ENCODE assay signal across 13 mouse cellular contexts in genomic region chr19:14225061-14225696, GRCm38 (mm10).
A peak's percentile ranks its signal among the peaks of the same experiment; 100 is the strongest.
DNase-seq lines count a peak whose midpoint lies in the region; ATAC-seq lines count a peak whose summit lies in the region.
"Had no signal": no experiment of that assay in that cellular context is flagged by ENCODE, and none has a peak within 500 bp of the region (broad histone marks: within the 10 kb centered on the region; RNA-seq: fewer than 3 reads in every experiment).

No protein-coding gene starts in this region.

- no peak overlapping the region for H3K9ac ChIP-seq in heart, embryonic 11.5 days (ENCODE audit: low read depth, low read length)
- no peak overlapping the region for H3K9ac ChIP-seq in heart, embryonic 15.5 days
- H3K9ac ChIP-seq in midbrain, embryonic 16.5 days (ENCODE audit: low read depth, low read length) = no peak overlapping the region
- H3K9ac ChIP-seq: embryonic facial prominence, embryonic 12.5 days; hindbrain, embryonic 12.5 days; limb, embryonic 15.5 days had no signal

- H3K4me1 ChIP-seq in heart, embryonic 11.5 days (ENCODE audit: control insufficient read depth, insufficient read depth, low read length) = no peaks in the 10 kb centered on the region
- H3K4me1 ChIP-seq in heart, embryonic 15.5 days (replicated peaks) = peaks cover 16% of the 10 kb centered on the region
- no peaks in the 10 kb centered on the region for H3K4me1 ChIP-seq in midbrain, embryonic 16.5 days (ENCODE audit: control insufficient read depth, insufficient read depth, low read length)
- H3K4me1 ChIP-seq: hindbrain, embryonic 12.5 days; limb, embryonic 15.5 days had no signal

- no peak overlapping the region for H3K4me3 ChIP-seq in heart, embryonic 11.5 days (ENCODE audit: low read depth, low read length)
- no peak overlapping the region for H3K4me3 ChIP-seq in heart, embryonic 15.5 days
- H3K4me3 ChIP-seq in midbrain, embryonic 16.5 days (ENCODE audit: low read depth, low read length) = no peak overlapping the region
- H3K4me3 ChIP-seq: embryonic facial prominence, embryonic 12.5 days; hindbrain, embryonic 12.5 days; limb, embryonic 15.5 days had no signal

- ATAC-seq in heart, embryonic 11.5 days (replicated peaks; ENCODE audit: insufficient number of reproducible peaks, low FRiP score, low TSS enrichment) = no peak
- ATAC-seq in common myeloid progenitor, adult 5-6 weeks (replicated peaks; ENCODE audit: low read depth, poor library complexity, severe bottlenecking) = peak; percentile 74
- peak; percentile 80 for ATAC-seq in heart, embryonic 15.5 days (replicated peaks; ENCODE audit: insufficient number of reproducible peaks, insufficient read depth, low FRiP score, low read depth)
- ATAC-seq in megakaryocyte progenitor cell, adult 5-6 weeks (replicated peaks; ENCODE audit: poor library complexity) = peak; percentile 71
- ATAC-seq in midbrain, embryonic 16.5 days = no peak

- no peak overlapping the region for H3K27ac ChIP-seq in heart, embryonic 11.5 days (ENCODE audit: low read depth, low read length)
- H3K27ac ChIP-seq in heart, embryonic 15.5 days = no peak overlapping the region
- no peak overlapping the region for H3K27ac ChIP-seq in midbrain, embryonic 16.5 days (ENCODE audit: low read length)
- H3K27ac ChIP-seq: embryonic facial prominence, embryonic 12.5 days; hindbrain, embryonic 12.5 days; kidney, postnatal 0 days; limb, embryonic 15.5 days had no signal

- peak; percentile 97 for DNase-seq in heart, adult 11 months
- no peak for DNase-seq in cerebellum, adult 9-10 months
- DNase-seq in kidney, adult 8-10 months = no peak
- DNase-seq: thymus, adult 18-20 months had no signal

- H3K9me3 ChIP-seq in heart, embryonic 11.5 days (replicated peaks; ENCODE audit: control insufficient read depth, low read length) = no peaks in the 10 kb centered on the region
- no peaks in the 10 kb centered on the region for H3K9me3 ChIP-seq in heart, embryonic 15.5 days (replicated peaks)
- H3K9me3 ChIP-seq in midbrain, embryonic 16.5 days (replicated peaks; ENCODE audit: control insufficient read depth, low read length, poor library complexity, severe bottlenecking) = no peaks in the 10 kb centered on the region
- H3K9me3 ChIP-seq: embryonic facial prominence, embryonic 12.5 days; hindbrain, embryonic 12.5 days; limb, embryonic 15.5 days had no signal

- H3K36me3 ChIP-seq in heart, embryonic 11.5 days (ENCODE audit: control insufficient read depth, insufficient read depth, low read length) = no peaks in the 10 kb centered on the region
- H3K36me3 ChIP-seq in heart, embryonic 15.5 days = no peaks in the 10 kb centered on the region
- no peaks in the 10 kb centered on the region for H3K36me3 ChIP-seq in midbrain, embryonic 16.5 days (ENCODE audit: control insufficient read depth, insufficient read depth, low read length)
- H3K36me3 ChIP-seq: embryonic facial prominence, embryonic 12.5 days; hindbrain, embryonic 12.5 days; limb, embryonic 15.5 days had no signal

- no peaks in the 10 kb centered on the region for H3K27me3 ChIP-seq in heart, embryonic 11.5 days (ENCODE audit: control insufficient read depth, insufficient read depth, low read length)
- no peaks in the 10 kb centered on the region for H3K27me3 ChIP-seq in heart, embryonic 15.5 days
- H3K27me3 ChIP-seq in midbrain, embryonic 16.5 days (ENCODE audit: control insufficient read depth, insufficient read depth, low read depth, low read length) = no peaks in the 10 kb centered on the region
- H3K27me3 ChIP-seq: embryonic facial prominence, embryonic 12.5 days; hindbrain, embryonic 12.5 days; limb, embryonic 15.5 days had no signal

- 49% methylated on average over 6 of the region's 6 CpGs for WGBS in heart, embryonic 11.5 days (ENCODE audit: insufficient replicate concordance)
- 35% methylated on average over 6 of the region's 6 CpGs for WGBS in heart, embryonic 15.5 days
- 54% methylated on average over 6 of the region's 6 CpGs for WGBS in midbrain, embryonic 16.5 days

- H3K4me2 ChIP-seq in heart, embryonic 11.5 days = no peak overlapping the region
- no peak overlapping the region for H3K4me2 ChIP-seq in heart, embryonic 15.5 days
- no peak overlapping the region for H3K4me2 ChIP-seq in midbrain, embryonic 16.5 days (ENCODE audit: low read length)
- H3K4me2 ChIP-seq: embryonic facial prominence, embryonic 12.5 days; hindbrain, embryonic 12.5 days; limb, embryonic 15.5 days had no signal

Comparison
In these comparisons a context has a peak if more than half of its experiments do, and no peak if none do; other contexts are left out.
1. ATAC-seq: peak in common myeloid progenitor, adult 5-6 weeks (single experiment), heart, embryonic 15.5 days (single experiment) and megakaryocyte progenitor cell, adult 5-6 weeks (single experiment); none in heart, embryonic 11.5 days (single experiment) and midbrain, embryonic 16.5 days (single experiment).